ENCODE assay signal across 7 mouse cellular contexts in genomic region chr17:70872936-70873777, GRCm38 (mm10). TPM values are rescaled to one million over a fixed set of nuclear protein-coding genes. Genes with fewer than 3 reads are reported as not detected.
DNase-seq lines count a peak whose midpoint lies in the region; ATAC-seq lines count a peak whose summit lies in the region.

No protein-coding gene starts in this region.

- 19% methylated on average over 21 of the region's 21 CpGs for WGBS in embryonic facial prominence, embryonic 12.5 days
- 32% methylated on average over 21 of the region's 21 CpGs for WGBS in intestine, embryonic 16.5 days
- WGBS in midbrain, embryonic 10.5 days, result 13% methylated on average over 21 of the region's 21 CpGs

- no peaks in the 10 kb centered on the region for H3K27me3 ChIP-seq in embryonic facial prominence, embryonic 12.5 days
- H3K27me3 ChIP-seq in intestine, embryonic 16.5 days (replicated peaks; ENCODE audit: control insufficient read depth, insufficient read depth, low read length), result no peaks in the 10 kb centered on the region; the same call in 1 of the 2 replicates
- no peaks in the 10 kb centered on the region for H3K27me3 ChIP-seq in midbrain, embryonic 10.5 days (ENCODE audit: low read depth, poor library complexity, severe bottlenecking)

- H3K9me3 ChIP-seq in embryonic facial prominence, embryonic 12.5 days, result no peaks in the 10 kb centered on the region
- H3K9me3 ChIP-seq in intestine, embryonic 16.5 days (ENCODE audit: control insufficient read depth, low read length), result no peaks in the 10 kb centered on the region
- H3K9me3 ChIP-seq in midbrain, embryonic 10.5 days (replicated peaks), result no peaks in the 10 kb centered on the region

- ATAC-seq in embryonic facial prominence, embryonic 12.5 days (ENCODE audit: insufficient number of reproducible peaks, insufficient read depth, low FRiP score, low TSS enrichment), result no peak; the same call in 1 of the 2 replicates
- ATAC-seq in intestine, embryonic 16.5 days, result peak; percentile 65

- peak overlapping the region; percentile 20 for H3K4me3 ChIP-seq in embryonic facial prominence, embryonic 12.5 days
- peak overlapping the region; percentile 30 for H3K4me3 ChIP-seq in intestine, embryonic 16.5 days (ENCODE audit: low read length)
- peak overlapping the region; percentile 48 for H3K4me3 ChIP-seq in midbrain, embryonic 10.5 days

- DNase-seq in A20 (ENCODE audit: low read depth, low spot score), result peak; percentile 75
- peak; percentile 40 for DNase-seq in CD4-positive, CD25-positive, alpha-beta regulatory T cell, adult 2 months (ENCODE audit: low read depth, low spot score)
- peak; percentile 81 for DNase-seq in midbrain, embryonic 10.5 days (ENCODE audit: low spot score)
- DNase-seq in adrenal gland, postnatal 25 days, result no peak
- DNase-seq in frontal cortex, postnatal 10 days (ENCODE audit: low spot score in 2 of 2), result no peak

- peaks cover 15% of the 10 kb centered on the region for H3K4me1 ChIP-seq in embryonic facial prominence, embryonic 12.5 days
- peaks cover 3% of the 10 kb centered on the region; the same call in 1 of the 2 replicates for H3K4me1 ChIP-seq in intestine, embryonic 16.5 days (ENCODE audit: control insufficient read depth, insufficient read depth, low read length)
- peaks cover 35% of the 10 kb centered on the region for H3K4me1 ChIP-seq in midbrain, embryonic 10.5 days

- peak overlapping the region; percentile 47 for H3K4me2 ChIP-seq in embryonic facial prominence, embryonic 12.5 days (replicated peaks)
- H3K4me2 ChIP-seq in intestine, embryonic 16.5 days (ENCODE audit: low read depth, low read length), result peak overlapping the region; percentile 53

- H3K9ac ChIP-seq in embryonic facial prominence, embryonic 12.5 days, result peak overlapping the region; percentile 40; the same call in 1 of the 2 replicates
- peak overlapping the region; percentile 44 for H3K9ac ChIP-seq in intestine, embryonic 16.5 days (ENCODE audit: low read depth, low read length)

- H3K27ac ChIP-seq in embryonic facial prominence, embryonic 12.5 days, result peak overlapping the region; percentile 70
- no peak overlapping the region for H3K27ac ChIP-seq in intestine, embryonic 16.5 days (ENCODE audit: low read length)
- H3K27ac ChIP-seq in midbrain, embryonic 10.5 days (replicated peaks), result peak overlapping the region; percentile 93

- H3K36me3 ChIP-seq in embryonic facial prominence, embryonic 12.5 days, result no peaks in the 10 kb centered on the region
- H3K36me3 ChIP-seq in intestine, embryonic 16.5 days (ENCODE audit: control insufficient read depth, insufficient read depth, low read length), result no peaks in the 10 kb centered on the region
- H3K36me3 ChIP-seq in midbrain, embryonic 10.5 days, result no peaks in the 10 kb centered on the region

RNA-seq across cellular contexts. Expression of gene Tgif1, which starts 19.8 kb away (rescaled TPM):
- polyA plus RNA-seq in embryonic facial prominence, embryonic 12.5 days (2016; fragmentation: Nextera tagmentation; extraction: Ambion mirVana), result 113 and 126 TPM in 2 replicates
- polyA plus RNA-seq in intestine, embryonic 16.5 days (2015; fragmentation: Nextera tagmentation; extraction: Ambion mirVana), result 43.0 and 43.5 TPM in 2 replicates
- polyA plus RNA-seq in midbrain, embryonic 10.5 days (2016; fragmentation: Nextera tagmentation; extraction: Ambion mirVana), result 72.9 and 73.6 TPM in 2 replicates
- 73.0 and 74.7 TPM in 2 replicates for total RNA-seq in adrenal gland, postnatal 25 days (2021)

Comparison
In these comparisons a context has a peak if more than half of its experiments do, and no peak if none do; other contexts are left out.
1. DNase-seq: peak in A20 (single experiment), CD4-positive, CD25-positive, alpha-beta regulatory T cell, adult 2 months (single experiment) and midbrain, embryonic 10.5 days (single experiment); none in adrenal gland, postnatal 25 days (single experiment) and frontal cortex, postnatal 10 days (0 of 2).
2. Peak in every context shown above with its lines, with median percentiles within 50 percentile points of each other: H3K4me3 ChIP-seq.